Mouse (Mus musculus): Measurements from ENCODE around the gene Loxl1. TPM values are rescaled to one million over a fixed set of nuclear protein-coding genes. Genes with fewer than 3 reads are reported as not detected.
A peak's percentile ranks its signal among the peaks of the same experiment; 100 is the strongest.

Gene Loxl1
- total and polyA plus RNA-seq, 2 experiments from 2014 or later = 7.0 to 10.6 TPM

GRCm38 (mm10) chr9:58289090-58289489 lies 23.9 kb downstream of the Loxl1 start:
- Histone ChIP-seq H3K4me2 (ENCODE audit: low read depth, low read length, poor library complexity, severe bottlenecking) (no peak overlapping the region), H3K36me3 (ENCODE audit: insufficient read depth, low read length) (no peaks in the 10 kb centered on the region), H3K9ac (replicated peaks; ENCODE audit: low read length, poor library complexity, severe bottlenecking) (no peak overlapping the region), H3K27me3 (ENCODE audit: insufficient read depth, low read length) (no peaks in the 10 kb centered on the region), H3K4me1 (ENCODE audit: insufficient read depth, low read length) (no peaks in the 10 kb centered on the region), H3K9me3 (ENCODE audit: low read length) (no peaks in the 10 kb centered on the region), H3K4me3 (ENCODE audit: low read depth, low read length) (no peak overlapping the region), H3K27ac (ENCODE audit: low read depth, low read length) (no peak overlapping the region)
- 84% methylated on average over 1 of the region's 1 CpGs for WGBS
- DNase-seq (ENCODE audit: low spot score) (no peak), ATAC-seq (ENCODE audit: low FRiP score) (no peak)
- no peak for TF ChIP-seq CTCF (IDR thresholded peaks at IDR 0.05)

GRCm38 (mm10) chr9:58283431-58283830 lies 29.6 kb downstream of the Loxl1 start:
- no peak overlapping the region for H3K9ac ChIP-seq (replicated peaks; ENCODE audit: low read length, poor library complexity, severe bottlenecking)
- H3K27ac ChIP-seq (ENCODE audit: low read depth, low read length) = no peak overlapping the region
- TF ChIP-seq CTCF (IDR thresholded peaks at IDR 0.05) = no peak
- H3K4me1 ChIP-seq (ENCODE audit: insufficient read depth, low read length) = no peaks in the 10 kb centered on the region; the same call in 1 of the 2 replicates
- no peaks in the 10 kb centered on the region for H3K36me3 ChIP-seq (ENCODE audit: insufficient read depth, low read length)
- no peak overlapping the region for H3K4me2 ChIP-seq (ENCODE audit: low read depth, low read length, poor library complexity, severe bottlenecking)
- ATAC-seq (ENCODE audit: low FRiP score) = no peak
- no peaks in the 10 kb centered on the region for H3K9me3 ChIP-seq (ENCODE audit: low read length)
- DNase-seq (ENCODE audit: low spot score) = peak; percentile 44
- H3K4me3 ChIP-seq (ENCODE audit: low read depth, low read length) = no peak overlapping the region
- 66% methylated on average over 7 of the region's 7 CpGs for WGBS
- H3K27me3 ChIP-seq (ENCODE audit: insufficient read depth, low read length) = no peaks in the 10 kb centered on the region

DNA sequence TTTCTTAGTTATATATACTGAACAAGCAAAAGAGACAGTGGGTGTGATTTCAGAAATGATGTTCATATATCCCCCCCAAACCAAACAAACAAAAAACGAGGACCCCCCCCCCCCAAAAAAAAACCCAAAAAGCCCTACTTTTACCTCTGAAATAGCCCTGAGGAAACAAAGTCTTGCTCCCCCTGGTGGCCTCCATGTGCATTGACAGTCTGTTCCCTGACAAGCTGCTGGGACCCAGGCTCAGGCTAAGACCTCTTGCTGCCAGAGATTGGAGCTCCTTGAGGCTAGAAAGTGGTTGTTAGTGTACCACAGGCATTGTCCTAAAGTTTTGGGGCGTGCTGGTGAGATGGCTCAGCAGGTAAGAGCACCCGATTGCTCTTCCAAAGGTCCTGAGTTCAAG lies 31.4 kb downstream of the Loxl1 start:
- WGBS = 57% methylated on average over 3 of the region's 3 CpGs
- H3K27me3 ChIP-seq (ENCODE audit: insufficient read depth, low read length) = no peaks in the 10 kb centered on the region

DNA sequence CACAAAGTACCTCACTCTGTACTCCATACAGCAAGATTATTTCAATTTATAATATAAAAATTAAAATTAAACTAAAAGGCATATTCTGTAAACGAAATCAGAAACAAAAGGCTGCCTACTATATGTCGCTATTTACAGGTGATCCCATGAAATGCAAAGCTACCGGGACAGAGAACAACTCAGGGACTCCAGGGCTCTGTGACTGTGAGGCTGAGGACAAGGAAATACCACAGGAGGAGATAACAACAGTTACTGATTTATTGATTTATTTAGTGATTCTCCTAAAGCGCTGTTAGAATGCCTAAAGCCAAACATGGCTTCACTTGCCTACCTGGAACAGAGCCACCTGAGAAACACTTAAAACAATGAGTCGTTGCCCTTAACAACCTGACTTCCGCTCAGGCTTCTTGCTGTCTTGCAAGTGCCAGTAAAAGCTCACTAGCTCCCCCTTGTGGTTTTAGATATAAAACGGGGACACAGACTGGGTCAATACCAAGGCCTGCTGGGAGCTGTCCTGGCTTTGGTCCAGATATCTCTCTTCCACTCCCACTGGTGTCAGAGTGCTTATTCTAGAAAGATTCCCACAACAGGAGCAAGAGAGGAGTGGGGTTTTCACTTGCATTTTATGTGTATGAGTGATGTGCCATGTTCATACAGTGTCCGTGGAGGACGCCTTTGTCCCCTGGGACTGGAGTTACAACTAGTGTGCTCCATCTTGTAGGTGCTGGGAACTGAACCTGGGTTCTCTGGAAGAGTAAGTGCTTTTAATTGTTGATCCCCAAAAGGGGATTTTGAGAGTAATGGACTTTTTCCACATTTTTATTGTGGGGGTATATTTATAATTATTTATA lies 32.5 kb downstream of the Loxl1 start:
- no peaks in the 10 kb centered on the region for H3K9me3 ChIP-seq (ENCODE audit: low read length)
- no peaks in the 10 kb centered on the region for H3K27me3 ChIP-seq (ENCODE audit: insufficient read depth, low read length)
- ATAC-seq (ENCODE audit: low FRiP score) (peak; percentile 47; the same call in 1 of the 2 replicates), DNase-seq (ENCODE audit: low spot score) (peak; percentile 94)
- H3K36me3 ChIP-seq (ENCODE audit: insufficient read depth, low read length) = no peaks in the 10 kb centered on the region
- H3K4me3 ChIP-seq (ENCODE audit: low read depth, low read length) = no peak overlapping the region
- WGBS = 32% methylated on average over 9 of the region's 9 CpGs
- H3K4me1 ChIP-seq (ENCODE audit: insufficient read depth, low read length) = no peaks in the 10 kb centered on the region; the same call in 1 of the 2 replicates
- H3K9ac ChIP-seq (replicated peaks; ENCODE audit: low read length, poor library complexity, severe bottlenecking) = no peak overlapping the region
- no peak overlapping the region for H3K27ac ChIP-seq (ENCODE audit: low read depth, low read length)
- TF ChIP-seq CTCF (IDR thresholded peaks at IDR 0.05) = peak; percentile 90
- no peak overlapping the region for H3K4me2 ChIP-seq (ENCODE audit: low read depth, low read length, poor library complexity, severe bottlenecking)

More for the DNA sequence above, 31.4 kb downstream of the Loxl1 start:
- Histone ChIP-seq H3K36me3 (ENCODE audit: insufficient read depth, low read length) (no peaks in the 10 kb centered on the region), H3K4me1 (ENCODE audit: insufficient read depth, low read length) (no peaks in the 10 kb centered on the region; the same call in 1 of the 2 replicates), H3K27ac (ENCODE audit: low read depth, low read length) (no peak overlapping the region), H3K4me3 (ENCODE audit: low read depth, low read length) (no peak overlapping the region), H3K9ac (replicated peaks; ENCODE audit: low read length, poor library complexity, severe bottlenecking) (no peak overlapping the region), H3K4me2 (ENCODE audit: low read depth, low read length, poor library complexity, severe bottlenecking) (no peak overlapping the region), H3K9me3 (ENCODE audit: low read length) (no peaks in the 10 kb centered on the region)
- ATAC-seq (ENCODE audit: low FRiP score) = no peak
- peak; percentile 68 for TF ChIP-seq CTCF (IDR thresholded peaks at IDR 0.05)
- DNase-seq (ENCODE audit: low spot score) = no peak

GRCm38 (mm10) chr9:58279780-58280179 lies 33.2 kb downstream of the Loxl1 start:
- no peaks in the 10 kb centered on the region; the same call in 1 of the 2 replicates for H3K4me1 ChIP-seq (ENCODE audit: insufficient read depth, low read length)
- no peak for TF ChIP-seq CTCF (IDR thresholded peaks at IDR 0.05)
- no peak overlapping the region for H3K4me3 ChIP-seq (ENCODE audit: low read depth, low read length)
- DNase-seq (ENCODE audit: low spot score) (no peak), ATAC-seq (ENCODE audit: low FRiP score) (no peak)
- no peaks in the 10 kb centered on the region for H3K9me3 ChIP-seq (ENCODE audit: low read length)
- H3K36me3 ChIP-seq (ENCODE audit: insufficient read depth, low read length) = no peaks in the 10 kb centered on the region
- H3K9ac ChIP-seq (replicated peaks; ENCODE audit: low read length, poor library complexity, severe bottlenecking) = no peak overlapping the region
- 74% methylated on average over 5 of the region's 5 CpGs for WGBS
- no peak overlapping the region for H3K27ac ChIP-seq (ENCODE audit: low read depth, low read length)
- no peak overlapping the region for H3K4me2 ChIP-seq (ENCODE audit: low read depth, low read length, poor library complexity, severe bottlenecking)
- H3K27me3 ChIP-seq (ENCODE audit: insufficient read depth, low read length) = no peaks in the 10 kb centered on the region
